Mouse (Mus musculus): ENCODE results near the gene Map4k5.

The Map4k5 gene

DNA sequence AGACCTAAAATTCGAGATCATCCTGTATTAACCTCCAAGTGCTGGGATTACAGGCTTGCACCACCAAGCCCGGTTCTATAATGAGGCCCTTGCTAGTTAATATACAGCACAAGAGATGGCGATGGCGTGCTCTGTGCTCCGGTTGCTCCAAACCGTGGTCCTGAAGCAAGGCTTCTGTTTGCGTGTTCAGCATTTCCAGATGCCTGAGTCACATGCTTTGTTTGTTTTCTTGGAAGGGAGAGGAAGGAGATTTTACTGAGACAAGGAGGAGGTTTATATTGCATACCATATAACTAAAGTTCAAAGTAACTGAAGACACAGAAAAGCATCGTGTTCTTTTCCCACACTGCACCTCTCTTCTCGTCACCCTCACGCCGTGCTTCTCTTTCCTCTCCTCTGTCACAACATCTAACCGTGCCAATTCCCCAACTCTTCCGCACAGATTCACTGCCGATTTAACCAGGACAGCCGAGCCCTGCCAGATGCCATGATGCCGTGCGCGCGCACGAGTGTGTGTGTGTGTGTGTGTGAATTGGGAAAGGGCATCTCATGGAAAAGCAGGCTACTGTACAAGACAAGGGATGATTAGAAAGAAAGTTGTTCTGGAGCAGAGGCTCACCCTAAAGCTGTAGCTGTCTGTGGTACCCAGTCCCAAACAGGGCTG lies 132.1 kb downstream of the Map4k5 start:
- in situ Hi-C loops (cut with MboI; ENCODE audit: unreplicated experiment in 2 of 2): loop anchor here in 1 of 2 experiments (25.0 kb wide), 2 partner anchors 476 to 676 kb away; partner anchors contain the start of gene Pygl

DNA sequence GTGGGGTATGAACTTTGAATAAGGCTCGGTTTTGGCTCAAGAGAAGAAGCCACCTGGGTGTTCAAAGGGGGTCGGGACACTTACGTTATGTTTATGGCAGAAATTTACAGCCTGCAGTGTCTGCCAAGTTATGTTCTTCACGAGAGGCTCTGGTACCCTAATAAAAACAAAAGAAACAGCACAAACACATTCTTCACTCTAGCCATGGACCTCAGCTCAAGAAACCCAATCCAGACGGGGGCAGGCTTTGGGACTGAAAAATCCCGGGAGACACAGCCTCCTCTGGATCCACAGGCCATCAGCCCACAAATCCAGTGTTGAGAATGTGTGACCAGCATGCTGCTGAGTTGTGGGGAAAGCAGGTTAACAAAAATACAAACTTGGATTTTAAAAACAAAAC lies 133.0 kb downstream of the Map4k5 start:
- in situ Hi-C loops (cut with MboI; ENCODE audit: unreplicated experiment in 2 of 2): loop anchor here in 1 of 2 experiments (25.0 kb wide), 2 partner anchors 477 to 677 kb away; partner anchors contain the start of gene Pygl

DNA sequence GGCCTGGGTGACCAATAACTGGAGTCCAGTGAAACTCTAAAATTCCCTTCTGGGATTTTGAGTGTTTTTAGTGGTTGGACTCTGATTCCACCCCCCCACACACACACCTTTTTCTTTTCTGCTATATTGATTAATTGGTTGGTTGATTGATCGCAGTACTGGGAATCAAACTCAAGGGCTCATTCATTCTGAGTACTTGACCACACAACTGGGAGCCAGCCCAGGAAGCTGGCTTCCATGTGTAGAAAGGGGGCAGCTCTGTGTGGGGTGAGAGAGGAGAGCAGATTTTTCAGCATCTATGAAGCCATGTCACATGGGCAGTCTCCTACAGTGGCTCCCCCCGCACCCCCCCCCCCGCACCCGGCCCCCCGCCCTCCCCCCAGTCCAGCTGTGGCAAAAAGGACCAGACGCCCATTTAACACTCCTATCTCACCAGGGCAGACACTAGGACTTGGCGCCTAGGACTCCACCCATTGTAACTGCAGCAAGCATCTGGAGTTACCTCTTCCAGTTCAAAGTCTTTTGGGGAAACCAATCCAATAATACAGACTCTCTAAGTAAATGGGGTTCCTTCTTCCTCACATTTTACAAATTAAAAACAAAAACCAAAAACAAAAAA lies 133.6 kb downstream of the Map4k5 start:
- in situ Hi-C loops (cut with MboI; ENCODE audit: unreplicated experiment in 2 of 2): loop anchor here (5.0 to 25.0 kb wide), 6 partner anchors 138 to 678 kb away; partner anchors contain the start of gene Pygl (in 1 of the 2)

DNA sequence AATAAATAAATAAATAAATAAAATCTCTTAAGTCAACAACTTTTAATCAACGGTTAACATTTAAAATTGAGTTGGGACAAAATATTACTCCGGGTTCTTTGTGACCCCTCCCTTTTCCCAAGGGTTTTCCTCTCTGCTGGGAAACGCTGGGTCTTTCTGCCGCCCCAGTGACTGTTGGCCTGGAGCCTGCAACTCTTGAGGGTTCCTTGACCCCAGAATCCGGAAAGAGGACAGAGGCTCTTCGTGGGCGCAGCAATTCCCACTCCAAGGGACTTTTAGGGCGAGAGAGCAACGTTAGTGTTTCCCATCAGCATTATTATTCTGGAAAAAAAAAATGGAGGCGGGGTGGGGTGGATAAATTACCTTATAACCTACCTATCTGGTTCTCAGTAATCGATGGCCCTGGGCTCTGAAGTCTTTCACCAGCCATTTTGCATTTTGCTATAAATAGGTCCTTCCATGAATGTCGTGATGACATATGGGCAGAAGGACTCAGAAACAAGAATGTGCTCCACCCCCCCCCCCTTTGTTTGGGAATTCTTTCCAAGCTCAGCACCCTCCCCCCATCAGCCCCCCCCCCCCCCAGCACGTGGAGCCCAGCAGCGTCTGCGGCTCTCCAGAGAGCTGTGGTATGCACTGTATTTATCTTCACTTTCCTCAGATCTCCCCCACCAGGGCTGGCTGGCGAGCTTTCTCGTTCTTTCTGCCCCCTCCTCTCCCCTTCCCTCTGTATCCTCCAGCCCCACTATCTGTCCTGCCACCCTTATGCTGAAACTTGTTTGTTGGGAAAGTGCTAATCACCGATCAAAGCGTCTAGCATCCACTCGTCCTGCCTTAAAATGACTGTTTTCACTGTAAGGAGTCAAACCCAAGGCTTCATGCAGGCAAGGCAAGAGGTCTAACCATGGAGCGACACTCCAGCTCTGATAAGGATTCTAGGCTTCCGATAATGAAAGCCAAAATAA lies 134.5 kb downstream of the Map4k5 start:
- in situ Hi-C loops (cut with MboI; ENCODE audit: unreplicated experiment in 2 of 2): loop anchor here (5.0 to 25.0 kb wide), 6 partner anchors 139 to 679 kb away; partner anchors contain the start of gene Pygl (in 1 of the 2)

DNA sequence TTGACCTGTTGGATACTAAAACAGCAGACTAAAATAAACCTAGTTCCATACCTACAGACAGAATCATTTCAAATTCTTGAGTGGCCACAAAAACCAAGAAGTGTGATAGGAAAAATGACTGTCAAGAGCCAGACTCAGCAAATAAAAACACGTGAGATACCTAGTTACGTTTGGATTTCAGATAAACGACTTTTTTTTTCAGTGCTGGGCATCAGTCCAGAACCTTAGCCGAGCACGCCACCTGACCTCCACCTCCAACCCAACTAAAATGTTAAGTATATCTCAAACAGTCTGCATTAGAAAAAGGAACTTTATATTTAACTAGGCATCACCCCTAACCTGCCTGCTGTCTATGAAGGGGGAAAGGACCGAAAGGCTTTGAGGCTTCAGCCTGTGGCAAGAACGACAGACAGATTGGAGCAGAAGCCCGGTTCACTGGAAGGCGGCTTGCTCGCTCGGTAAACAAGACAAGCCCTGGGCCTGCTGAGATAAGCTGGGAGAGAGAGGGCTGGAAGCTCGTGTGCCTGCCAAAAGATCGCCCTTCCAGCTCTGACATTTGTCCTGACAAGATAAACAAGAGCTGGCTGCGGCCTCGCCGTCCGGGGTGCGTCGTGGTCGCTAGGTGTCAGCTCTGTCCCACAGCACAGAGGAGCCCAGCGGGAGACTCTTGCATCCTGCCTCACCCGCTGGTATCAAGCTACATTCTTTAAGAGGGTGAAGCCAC lies 135.4 kb downstream of the Map4k5 start:
- in situ Hi-C loops (cut with MboI; ENCODE audit: unreplicated experiment in 2 of 2): loop anchor here (5.0 to 25.0 kb wide), 6 partner anchors 140 to 680 kb away; partner anchors contain the start of gene Pygl (in 1 of the 2)

DNA sequence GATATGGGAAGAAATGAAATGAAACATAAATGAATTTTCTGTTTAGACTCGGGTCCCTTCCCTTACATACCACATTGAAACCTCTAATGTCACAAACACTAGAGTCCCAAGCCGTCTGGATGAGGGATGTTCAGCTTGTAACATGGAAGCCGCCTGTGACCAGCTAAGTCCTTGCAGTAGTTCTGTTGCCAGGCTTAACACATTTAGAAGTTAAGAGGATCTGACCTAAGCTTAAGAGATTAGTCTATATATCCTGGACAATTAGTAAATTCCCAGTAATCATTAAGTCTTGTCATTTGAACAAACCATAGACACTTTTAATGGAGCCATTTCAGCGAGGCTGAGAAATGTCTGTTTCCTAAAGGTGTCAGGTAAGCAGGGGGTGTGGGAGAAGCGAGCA lies 137.0 kb downstream of the Map4k5 start:
- in situ Hi-C loops (cut with MboI; ENCODE audit: unreplicated experiment in 2 of 2): loop anchor here (5.0 to 25.0 kb wide), 6 partner anchors 141 to 681 kb away; partner anchors contain the start of gene Pygl (in 1 of the 2)

DNA sequence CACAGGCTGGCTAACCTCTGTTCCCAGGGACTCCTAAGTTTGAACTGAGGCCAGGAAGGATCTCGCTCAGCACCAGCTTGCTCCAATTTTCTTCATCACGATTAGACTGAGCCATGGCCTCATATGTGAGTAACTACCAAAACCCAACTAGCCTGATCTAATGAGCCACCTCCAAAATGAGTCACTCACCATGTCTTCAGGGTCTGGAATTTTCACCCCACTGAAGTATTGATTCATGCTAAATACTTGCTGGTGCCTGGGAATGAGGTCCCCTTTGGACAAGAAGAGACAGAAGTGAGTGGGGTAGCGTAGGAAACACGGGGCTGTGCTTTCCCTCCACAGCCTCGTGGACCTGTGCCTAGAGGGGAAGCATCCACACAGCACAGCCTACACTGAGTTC lies 139.1 kb downstream of the Map4k5 start:
- in situ Hi-C loops (cut with MboI; ENCODE audit: unreplicated experiment in 2 of 2): loop anchor here (10.0 to 25.0 kb wide), 5 partner anchors 301 to 683 kb away; partner anchors contain the start of gene Pygl (in 1 of the 2)

All from v-Abl transformed pro-B cells (cell line).